Mouse (Mus musculus) thymus, adult 2 months (tissue): ENCODE measurements at regions not wholly inside any gene's neighbourhood (a gene's known extent, or its start where the extent isn't known, plus 50 kb on each side); places are given as distances from the start of the nearest gene placed in this dataset.
A peak's percentile ranks its signal among the peaks of the same experiment; 100 is the strongest.

Experiments used
- DNase-seq: peaks from one replicate; pipeline ENCODE4 v3.0.0; 2021
- H3K27ac ChIP-seq: fragments of 200-500 bp; 2 replicates; pipeline ENCODE4 v1.5.1; 2012; ENCODE audit warnings: low read length, control low read depth; ENCODE audit not compliant: control insufficient read depth, insufficient read depth
- H3K27me3 ChIP-seq: fragments of 200-500 bp; 2 replicates; pipeline ENCODE4 v1.6.1; 2012; ENCODE audit warnings: mild to moderate bottlenecking, low read length, moderate library complexity, mixed read lengths; ENCODE audit not compliant: control insufficient read depth, insufficient read depth
- H3K36me3 ChIP-seq: fragments of 200-500 bp; 2 replicates; pipeline ENCODE4 v1.6.1; 2012; ENCODE audit warnings: mild to moderate bottlenecking, low read length, moderate library complexity; ENCODE audit not compliant: control insufficient read depth, insufficient read depth
- H3K4me1 ChIP-seq: fragments of 200-500 bp; replicated peaks from 2 replicates; pipeline ENCODE4 v1.6.1; 2012; ENCODE audit warnings: low read length; ENCODE audit not compliant: control insufficient read depth, insufficient read depth
- H3K4me3 ChIP-seq: fragments of 200-500 bp; 2 replicates; pipeline ENCODE4 v1.5.1; 2012; ENCODE audit warnings: mild to moderate bottlenecking, low read length, control low read depth, moderate library complexity; ENCODE audit not compliant: control insufficient read depth, insufficient read depth
- CTCF ChIP-seq: fragments of 200-500 bp; IDR thresholded peaks from 2 replicates; pipeline ENCODE4 v1.5.1; 2012; ENCODE audit warnings: mild to moderate bottlenecking, control low read depth, low read length, moderate library complexity, borderline replicate concordance; ENCODE audit not compliant: control insufficient read depth, poor library complexity, insufficient read depth; ENCODE audit errors: extremely low read depth
- POLR2A ChIP-seq: fragments of 200-500 bp; IDR thresholded peaks from 2 replicates; pipeline ENCODE4 v1.6.1; 2012; ENCODE audit warnings: mild to moderate bottlenecking, low read length, control low read depth, moderate library complexity; ENCODE audit not compliant: control insufficient read depth, poor library complexity, insufficient read depth; ENCODE audit errors: extremely low read depth
- WGBS: fragments of 180-500 bp; shearing (Covaris S2); methylation state at CpG from one replicate; pipeline ENCODE4 v1.1.7; 2018; 5-methylcytosine and 5-hydroxymethylcytosine counted together

- H3K36me3 ChIP-seq = no peaks in the 10 kb centered on the region
- DNase-seq = no peak
- no peaks in the 10 kb centered on the region for H3K27me3 ChIP-seq
- no peak overlapping the region for H3K4me3 ChIP-seq
- 91% methylated on average over 5 of the region's 5 CpGs for WGBS
- H3K27ac ChIP-seq = no peak overlapping the region
- H3K4me1 ChIP-seq = no peaks in the 10 kb centered on the region
- TF ChIP-seq CTCF (no peak), POLR2A (no peak)
Measured at GRCm38 (mm10) chr12:77085894-77086293, 123.9 kb upstream of the Max start.

GRCm38 (mm10) chr12:77085244-77085643, 123.2 kb upstream of the Max start:
- Histone ChIP-seq H3K4me1 (no peaks in the 10 kb centered on the region), H3K36me3 (no peaks in the 10 kb centered on the region), H3K27me3 (no peaks in the 10 kb centered on the region), H3K4me3 (no peak overlapping the region), H3K27ac (no peak overlapping the region)
- WGBS = 30% methylated on average over 7 of the region's 7 CpGs
- DNase-seq = peak; percentile 20
- no peak for TF ChIP-seq POLR2A
- no peak for TF ChIP-seq CTCF

GRCm38 (mm10) chr12:77084744-77085143, 122.7 kb upstream of the Max start:
- DNase-seq = no peak
- WGBS = 82% methylated on average over 5 of the region's 5 CpGs
- H3K4me1 ChIP-seq = peaks cover 2% of the 10 kb centered on the region
- H3K4me3 ChIP-seq = no peak overlapping the region
- H3K27me3 ChIP-seq = no peaks in the 10 kb centered on the region
- no peak overlapping the region for H3K27ac ChIP-seq
- TF ChIP-seq CTCF (no peak), POLR2A (no peak)
- H3K36me3 ChIP-seq = no peaks in the 10 kb centered on the region

- H3K4me1 ChIP-seq = peaks cover 5% of the 10 kb centered on the region
- no peaks in the 10 kb centered on the region for H3K36me3 ChIP-seq
- no peak overlapping the region for H3K27ac ChIP-seq
- H3K27me3 ChIP-seq = no peaks in the 10 kb centered on the region
- DNase-seq = no peak
- H3K4me3 ChIP-seq = no peak overlapping the region
- TF ChIP-seq POLR2A = no peak
- no peak for TF ChIP-seq CTCF
- 77% methylated on average over 1 of the region's 1 CpGs for WGBS
Measured at GRCm38 (mm10) chr12:77084343-77084742, 122.3 kb upstream of the Max start.

- 45% methylated on average over 6 of the region's 6 CpGs for WGBS
Measured at GRCm38 (mm10) chr12:77083760-77084159, 121.8 kb upstream of the Max start.

GRCm38 (mm10) chr12:77081774-77082173, 119.8 kb upstream of the Max start:
- TF ChIP-seq CTCF (no peak), POLR2A (no peak)
- Histone ChIP-seq H3K27ac (no peak overlapping the region), H3K4me1 (peaks cover 8% of the 10 kb centered on the region), H3K27me3 (no peaks in the 10 kb centered on the region), H3K36me3 (no peaks in the 10 kb centered on the region), H3K4me3 (no peak overlapping the region)
- no peak for DNase-seq
- 93% methylated on average over 2 of the region's 2 CpGs for WGBS

More at GRCm38 (mm10) chr12:77083760-77084159, 121.8 kb upstream of the Max start:
- Histone ChIP-seq H3K36me3 (no peaks in the 10 kb centered on the region), H3K27ac (no peak overlapping the region), H3K4me3 (no peak overlapping the region), H3K4me1 (peaks cover 8% of the 10 kb centered on the region), H3K27me3 (no peaks in the 10 kb centered on the region)
- no peak for TF ChIP-seq CTCF
- TF ChIP-seq POLR2A = no peak
- no peak for DNase-seq

GRCm38 (mm10) chr12:77079481-77079880, 117.5 kb upstream of the Max start:
- Histone ChIP-seq H3K27me3 (no peaks in the 10 kb centered on the region), H3K27ac (no peak overlapping the region), H3K4me3 (no peak overlapping the region), H3K4me1 (peaks cover 8% of the 10 kb centered on the region), H3K36me3 (no peaks in the 10 kb centered on the region)
- DNase-seq = no peak
- 52% methylated on average over 3 of the region's 3 CpGs for WGBS
- TF ChIP-seq POLR2A (no peak), CTCF (no peak)
